Mouse (Mus musculus) gastrocnemius, postnatal 36 days (tissue): ENCODE results near the gene Tmem63b. TPM values are rescaled to one million over a fixed set of nuclear protein-coding genes. Genes with fewer than 3 reads are reported as not detected.
"Not testable (repeated sequence)": the region's sequence is repeated elsewhere in the genome, so short reads cannot be mapped to it uniquely, and the experiment has no call there.

Experiments
- DNase-seq, 2 experiments: peaks; one replicate each; pipeline ENCODE4 v3.0.0; 2022
- intact Hi-C: fragments of 180-260 bp; cut with DNase I; formaldehyde crosslinking; loops from one replicate; pipeline ENCODE4 v1.15.1; 2025
- total RNA-seq, 2 experiments: library from RNA; stranded (reverse); gene quantifications; 2 replicates each; pipeline ENCODE4 v1.2.3; 2021

Gene Tmem63b
- total RNA-seq, 2 experiments from 2014 or later: 67.8 to 70.0 TPM

GRCm38 (mm10) chr17:45629861-45630694 is 56.6 kb downstream of the Tmem63b start:
- peak; percentile 54 to 57 for DNase-seq
- intact Hi-C loops: loop anchor here (1.0 kb wide), 1 partner anchor 45 kb away; no protein-coding TSS in a partner anchor

GRCm38 (mm10) chr17:45628885-45629855 is 57.5 kb downstream of the Tmem63b start:
- intact Hi-C loops: loop anchor here (1.0 kb wide), 1 partner anchor 44 kb away; no protein-coding TSS in a partner anchor
- no peak for DNase-seq

GRCm38 (mm10) chr17:45628160-45628559 is 58.5 kb downstream of the Tmem63b start:
- intact Hi-C loops: no loop called here
- no peak for DNase-seq

GRCm38 (mm10) chr17:45626577-45627134 is 60.0 kb downstream of the Tmem63b start:
- DNase-seq: peak in 1 of 2 experiments; percentile 68
- intact Hi-C loops: no loop called here

DNA sequence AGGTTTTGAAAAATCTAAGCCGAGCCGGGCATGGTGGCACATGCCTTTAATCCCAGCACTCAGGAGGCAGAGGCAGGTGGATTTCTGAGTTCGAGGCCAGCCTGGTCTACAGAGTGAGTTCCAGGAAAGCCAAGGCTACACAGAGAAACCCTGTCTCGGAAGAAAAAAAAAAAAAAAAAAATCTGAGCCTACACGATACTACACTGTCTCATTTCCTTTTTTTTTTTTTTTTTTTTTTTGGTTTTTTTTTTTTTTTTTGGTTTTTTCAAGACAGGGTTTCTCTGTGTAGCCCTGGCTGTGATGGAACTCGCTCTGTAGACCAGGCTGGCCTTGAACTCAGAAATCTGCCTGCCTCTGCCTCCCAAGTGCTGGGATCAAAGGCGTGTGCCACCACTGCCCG is 63.3 kb downstream of the Tmem63b start:
- DNase-seq, intact Hi-C loops: not testable (repeated sequence)

GRCm38 (mm10) chr17:45619386-45620256 is 67.1 kb downstream of the Tmem63b start:
- intact Hi-C loops: no loop called here
- no peak for DNase-seq

- peak in 1 of 2 experiments; percentile 39 for DNase-seq
Measured at GRCm38 (mm10) chr17:45618941-45619385, 67.7 kb downstream of the Tmem63b start.

GRCm38 (mm10) chr17:45617655-45618054 is 69.0 kb downstream of the Tmem63b start:
- intact Hi-C loops: no loop called here
- DNase-seq: no peak

More at GRCm38 (mm10) chr17:45618941-45619385, 67.7 kb downstream of the Tmem63b start:
- intact Hi-C loops: no loop called here

DNA sequence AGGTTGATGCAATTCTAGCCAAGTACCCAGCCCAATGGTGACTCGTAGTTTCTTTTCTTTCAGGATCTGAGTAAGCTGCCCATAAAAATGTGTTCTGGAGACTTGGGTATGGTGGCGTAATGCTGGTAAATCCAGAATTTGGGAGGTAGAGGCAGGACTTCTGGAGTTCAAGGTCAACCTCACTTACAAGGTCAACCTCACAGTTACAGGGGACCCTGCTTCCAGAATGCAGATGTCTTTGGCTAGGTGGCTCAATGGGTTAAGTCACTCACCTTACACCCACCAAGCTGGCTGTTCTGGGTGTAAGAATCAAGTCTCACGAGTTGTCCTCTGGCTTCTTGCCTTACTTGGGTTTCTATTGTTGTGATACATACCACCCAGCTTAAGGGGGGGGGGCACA is 70.0 kb downstream of the Tmem63b start:
- intact Hi-C loops: no loop called here
- no peak for DNase-seq

DNA sequence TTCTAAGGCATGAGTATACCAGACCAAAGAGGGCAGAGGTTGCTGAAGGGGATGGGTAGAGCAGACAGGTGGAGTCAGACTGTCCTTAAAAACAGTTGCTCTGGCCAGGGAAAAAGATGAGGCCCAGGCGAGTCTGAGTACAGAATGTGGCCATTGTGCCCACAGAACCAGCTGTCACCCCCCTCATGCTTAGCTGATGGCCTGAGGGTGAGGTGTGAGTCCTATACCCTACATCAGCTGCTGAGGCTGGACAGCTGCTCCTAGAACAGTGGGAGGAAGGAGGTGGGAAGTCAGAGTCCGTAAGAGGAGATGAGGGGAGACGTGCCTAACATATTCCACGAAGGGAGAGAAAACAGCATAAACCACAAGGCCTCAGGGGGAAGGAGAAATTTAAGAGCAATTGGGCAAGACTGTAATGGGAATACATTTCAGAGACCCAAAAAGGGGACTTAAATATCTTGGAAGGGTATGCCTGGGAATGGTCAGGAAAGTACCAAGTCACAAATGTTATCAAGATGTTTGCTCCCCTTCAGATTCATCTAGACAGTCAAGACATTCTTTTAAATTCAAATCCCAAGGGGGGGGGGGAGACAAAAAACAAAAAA is 70.6 kb downstream of the Tmem63b start:
- intact Hi-C loops: no loop called here
- DNase-seq: no peak

GRCm38 (mm10) chr17:45612921-45613320 is 73.8 kb downstream of the Tmem63b start:
- intact Hi-C loops: no loop called here
- no peak for DNase-seq

GRCm38 (mm10) chr17:45612008-45612407 is 74.7 kb downstream of the Tmem63b start:
- DNase-seq: no peak

More at GRCm38 (mm10) chr17:45612008-45612407, 74.7 kb downstream of the Tmem63b start:
- intact Hi-C loops: no loop called here

Other genes starting within 250 kb of the Tmem63b start
- not detected for gene Spats1, start 211.5 kb downstream of the Tmem63b start, total RNA-seq
- gene Aars2, start 180.1 kb downstream of the Tmem63b start, total RNA-seq: 10 to 100 TPM; 13.7 to 14.9 TPM
- not detected for gene Tcte1, start 163.5 kb downstream of the Tmem63b start, total RNA-seq
- gene Tmem151b, start 137.2 kb downstream of the Tmem63b start, total RNA-seq: under 1 TPM in 1 of 2 experiments, not detected in 1; 0.13 TPM
- under 1 TPM; 0.64 to 0.79 TPM for gene Nfkbie, start 131.2 kb downstream of the Tmem63b start, total RNA-seq
- 10 to 100 TPM; 17.3 to 21.4 TPM for gene Slc35b2, start 123.0 kb downstream of the Tmem63b start, total RNA-seq
- gene Hsp90ab1, start 113.6 kb downstream of the Tmem63b start, total RNA-seq: 100 to 1,000 TPM; 866 to 924 TPM
- gene Slc29a1, start 87.3 kb downstream of the Tmem63b start, total RNA-seq: 10 to 100 TPM; 30.3 to 35.8 TPM
- gene Mymx, start 84.8 kb downstream of the Tmem63b start, total RNA-seq: 1 to 10 TPM in 1 of 2 experiments, under 1 TPM in 1; 0.33 to 1.2 TPM
- gene Capn11, start 27.6 kb downstream of the Tmem63b start, total RNA-seq: under 1 TPM; 0.10 to 0.27 TPM
- gene Mrpl14, start 583 bp downstream of the Tmem63b start, total RNA-seq: 100 to 1,000 TPM; 103 to 107 TPM
- not detected for gene 1600014C23Rik, start 46.9 kb upstream of the Tmem63b start, total RNA-seq